Mouse (Mus musculus) intestine, postnatal 0 days (tissue): ENCODE measurements around the gene Kif26b. TPM values are rescaled to one million over a fixed set of nuclear protein-coding genes. Genes with fewer than 3 reads are reported as not detected.

Experiments used
- ATAC-seq: fragments of 200-750 bp; cut with Nextera tagmentation; 2 replicates; pipeline ENCODE4 v1.8.0; 2017; ENCODE audit warnings: mild to moderate bottlenecking, moderate TSS enrichment, moderate library complexity
- H3K27ac ChIP-seq: fragments of 300-500 bp; sonication (generic); 2 replicates; pipeline ENCODE4 v1.5.1; 2014; ENCODE audit warnings: mild to moderate bottlenecking, low read depth, low read length, moderate library complexity
- H3K27me3 ChIP-seq: fragments of 300-500 bp; sonication (generic); replicated peaks from 2 replicates; pipeline ENCODE4 v1.6.1; 2014; ENCODE audit warnings: low read length, mixed read lengths; ENCODE audit not compliant: control insufficient read depth, insufficient read depth
- H3K36me3 ChIP-seq: fragments of 300-500 bp; sonication (generic); 2 replicates; pipeline ENCODE4 v1.6.1; 2014; ENCODE audit warnings: mild to moderate bottlenecking, moderate library complexity; ENCODE audit not compliant: control insufficient read depth, insufficient read depth
- H3K4me1 ChIP-seq: fragments of 300-500 bp; sonication (generic); replicated peaks from 2 replicates; pipeline ENCODE4 v1.6.1; 2014; ENCODE audit warnings: antibody characterized with exemption, low read length, mixed read lengths; ENCODE audit not compliant: control insufficient read depth, insufficient read depth
- H3K4me2 ChIP-seq: fragments of 300-500 bp; sonication (generic); replicated peaks from 2 replicates; pipeline ENCODE4 v1.6.1; 2014; ENCODE audit warnings: low read depth, mild to moderate bottlenecking, moderate library complexity
- H3K4me3 ChIP-seq: fragments of 300-500 bp; sonication (generic); 2 replicates; pipeline ENCODE4 v1.5.1; 2014; ENCODE audit warnings: low read depth, low read length
- H3K9ac ChIP-seq: fragments of 300-500 bp; sonication (generic); 2 replicates; pipeline ENCODE4 v1.6.1; 2014; ENCODE audit warnings: mild to moderate bottlenecking, low read depth, low read length
- H3K9me3 ChIP-seq: fragments of 300-500 bp; sonication (generic); 2 replicates; pipeline ENCODE4 v1.6.1; 2016; ENCODE audit warnings: mixed run types; ENCODE audit not compliant: control insufficient read depth
- CTCF ChIP-seq: sonication (generic); IDR thresholded peaks from 2 replicates; pipeline ENCODE4 v1.5.1; 2016; ENCODE audit warnings: low read depth, mild to moderate bottlenecking, control low read depth, antibody characterized with exemption, moderate library complexity
- WGBS: fragments of 180-500 bp; shearing (Covaris S2); extraction: QIAGEN DNeasy Blood & Tissue Kit; methylation state at CpG from one replicate; pipeline ENCODE4 v1.1.7; 2014; 5-methylcytosine and 5-hydroxymethylcytosine counted together
- polyA plus RNA-seq: library from polyadenylated mRNA; unstranded; fragments of >200 nt; fragmentation: Nextera tagmentation; extraction: Ambion mirVana; gene quantifications from 2 replicates; pipeline ENCODE4 v1.2.1, GENCODE M21; 2015

Gene Kif26b
- polyA plus RNA-seq, 1 experiment from 2014 or later = 0.57 TPM

DNA sequence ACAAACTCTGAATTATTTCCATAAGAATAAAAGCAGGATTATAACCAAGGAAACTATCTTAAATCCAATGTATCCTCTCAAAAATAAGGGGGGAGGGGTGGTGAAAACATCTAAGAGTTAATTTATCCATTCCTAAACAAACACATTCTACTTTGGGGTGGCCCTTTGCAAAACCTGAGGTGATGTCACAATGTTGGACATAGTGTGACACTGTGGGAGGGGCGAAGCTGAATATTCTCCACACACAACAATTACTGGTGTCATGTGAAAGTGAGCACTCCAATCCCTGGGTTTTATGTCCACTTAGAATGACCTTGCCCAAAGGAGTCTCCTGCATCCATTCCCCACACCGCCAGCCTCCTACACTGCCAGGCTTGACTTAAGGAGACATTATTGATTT is 408.1 kb downstream of the Kif26b start:
- Histone ChIP-seq H3K9me3 (no peaks in the 10 kb centered on the region), H3K4me1 (no peaks in the 10 kb centered on the region), H3K4me2 (no peak overlapping the region), H3K4me3 (no peak overlapping the region), H3K27me3 (no peaks in the 10 kb centered on the region), H3K27ac (no peak overlapping the region), H3K9ac (no peak overlapping the region), H3K36me3 (no peaks in the 10 kb centered on the region)
- ATAC-seq = no peak
- no peak for TF ChIP-seq CTCF
- WGBS = 77% methylated on average over 2 of the region's 2 CpGs

DNA sequence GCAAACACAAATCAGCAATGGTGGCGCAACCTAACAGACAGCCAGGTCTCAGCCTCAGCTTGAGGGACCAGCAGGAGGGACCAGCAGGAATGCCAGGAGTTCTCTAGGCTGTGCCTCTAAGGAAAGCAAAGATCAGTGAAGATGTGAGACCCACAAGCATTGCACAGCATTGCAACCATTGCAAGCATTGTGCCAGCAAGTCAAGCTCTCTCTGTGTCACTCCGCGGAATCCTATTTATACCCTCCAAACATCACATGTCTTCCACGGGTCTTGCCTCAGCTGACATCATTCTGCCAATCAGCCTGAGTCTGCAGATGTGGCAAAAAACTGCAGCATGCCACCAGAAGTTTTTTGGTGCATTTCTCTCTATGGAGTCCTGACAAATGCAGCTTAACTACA is 411.4 kb downstream of the Kif26b start:
- Histone ChIP-seq H3K9me3 (no peaks in the 10 kb centered on the region), H3K9ac (no peak overlapping the region), H3K27me3 (no peaks in the 10 kb centered on the region), H3K4me3 (no peak overlapping the region), H3K4me2 (no peak overlapping the region), H3K36me3 (no peaks in the 10 kb centered on the region), H3K27ac (no peak overlapping the region), H3K4me1 (no peaks in the 10 kb centered on the region)
- no peak for ATAC-seq
- 85% methylated on average over 4 of the region's 4 CpGs for WGBS
- no peak for TF ChIP-seq CTCF

DNA sequence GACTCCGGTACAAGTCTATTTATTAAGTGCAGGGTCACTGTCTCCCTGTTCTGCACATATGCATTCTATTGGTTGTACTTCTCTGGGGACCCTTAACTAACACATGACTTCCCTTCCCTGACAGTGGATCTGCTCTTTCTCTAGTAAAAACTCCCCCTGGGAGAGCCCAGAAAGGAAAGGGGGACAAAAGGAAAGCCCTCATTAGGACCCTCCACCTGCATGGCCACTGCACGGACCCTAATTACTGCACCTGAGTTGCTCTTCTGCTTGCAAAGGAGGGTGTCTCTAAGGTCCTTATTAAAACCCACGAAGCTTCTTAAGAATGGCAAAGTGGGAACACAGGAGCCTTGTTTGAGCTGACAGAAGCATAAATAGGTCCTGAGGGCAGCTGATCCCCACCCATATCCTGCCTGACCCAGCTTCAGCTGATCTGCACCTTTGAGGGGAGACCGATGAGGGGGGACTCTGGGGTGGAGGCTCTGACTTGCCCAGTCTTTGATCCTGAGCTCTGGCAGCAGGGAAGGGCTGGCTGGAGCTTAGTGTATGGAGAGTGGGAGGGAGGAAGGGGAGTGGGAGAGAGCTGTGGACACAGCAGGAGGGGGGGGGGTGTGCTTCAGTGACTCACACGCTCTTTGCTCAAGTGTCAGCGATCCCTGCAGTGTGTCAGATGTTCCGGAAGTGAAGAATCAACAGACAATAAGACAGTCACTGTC is 413.5 kb downstream of the Kif26b start:
- no peak for ATAC-seq
- WGBS = 38% methylated on average over 7 of the region's 7 CpGs

DNA sequence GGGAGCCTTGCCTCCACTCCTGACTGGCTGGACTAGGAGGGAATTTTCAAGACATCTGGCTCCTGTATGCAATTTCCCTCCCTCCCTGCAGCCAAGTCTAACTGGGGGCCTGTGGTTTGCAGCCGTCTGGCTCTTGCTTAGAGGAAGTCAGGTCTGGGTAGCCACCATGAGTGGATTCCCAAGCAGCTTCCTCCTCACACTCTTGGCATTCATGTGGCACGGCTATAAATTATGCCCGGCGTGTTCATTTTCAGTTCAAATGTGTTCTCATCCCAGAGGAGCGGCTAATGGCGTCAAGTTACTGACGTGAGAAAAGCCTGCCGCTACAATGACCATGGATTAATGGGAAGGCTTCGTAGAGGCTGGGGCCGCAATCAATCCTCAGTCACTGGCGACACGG is 424.0 kb downstream of the Kif26b start:
- ATAC-seq = no peak

More for the DNA sequence above, 413.5 kb downstream of the Kif26b start:
- Histone ChIP-seq H3K27ac (no peak overlapping the region), H3K9me3 (no peaks in the 10 kb centered on the region), H3K9ac (no peak overlapping the region), H3K36me3 (no peaks in the 10 kb centered on the region), H3K27me3 (no peaks in the 10 kb centered on the region), H3K4me2 (no peak overlapping the region), H3K4me1 (no peaks in the 10 kb centered on the region), H3K4me3 (no peak overlapping the region)
- TF ChIP-seq CTCF = no peak

DNA sequence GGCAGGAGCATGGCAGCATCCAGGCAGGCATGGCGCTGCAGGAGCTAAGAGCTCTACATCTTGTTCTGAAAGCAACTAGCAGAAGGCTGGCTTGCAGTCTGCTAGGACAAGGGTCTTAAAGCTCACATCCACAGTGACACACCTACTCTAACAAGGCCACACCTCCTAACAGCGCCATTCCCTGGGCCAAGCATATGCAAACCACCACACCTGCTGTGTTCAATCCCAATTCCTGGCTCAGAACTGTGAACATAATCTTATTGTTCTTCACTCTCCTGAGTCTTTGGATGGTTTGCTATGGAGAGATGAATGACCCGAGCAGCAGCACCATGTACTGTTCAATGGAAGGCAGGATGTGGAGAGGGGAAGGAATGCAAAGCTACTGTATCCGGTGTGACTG is 429.7 kb downstream of the Kif26b start:
- WGBS = 90% methylated on average over 4 of the region's 4 CpGs
- Histone ChIP-seq H3K36me3 (no peaks in the 10 kb centered on the region), H3K4me3 (no peak overlapping the region), H3K27me3 (no peaks in the 10 kb centered on the region), H3K9ac (no peak overlapping the region), H3K4me1 (no peaks in the 10 kb centered on the region), H3K27ac (no peak overlapping the region), H3K9me3 (no peaks in the 10 kb centered on the region), H3K4me2 (no peak overlapping the region)
- no peak for TF ChIP-seq CTCF
- ATAC-seq = no peak

More for the DNA sequence above, 424.0 kb downstream of the Kif26b start:
- H3K9me3 ChIP-seq = no peaks in the 10 kb centered on the region
- TF ChIP-seq CTCF = no peak
- no peak overlapping the region for H3K27ac ChIP-seq
- WGBS = 71% methylated on average over 12 of the region's 12 CpGs
- H3K9ac ChIP-seq = no peak overlapping the region
- H3K4me1 ChIP-seq = no peaks in the 10 kb centered on the region
- H3K4me3 ChIP-seq = no peak overlapping the region
- no peaks in the 10 kb centered on the region for H3K27me3 ChIP-seq
- H3K36me3 ChIP-seq = no peaks in the 10 kb centered on the region
- H3K4me2 ChIP-seq = no peak overlapping the region

DNA sequence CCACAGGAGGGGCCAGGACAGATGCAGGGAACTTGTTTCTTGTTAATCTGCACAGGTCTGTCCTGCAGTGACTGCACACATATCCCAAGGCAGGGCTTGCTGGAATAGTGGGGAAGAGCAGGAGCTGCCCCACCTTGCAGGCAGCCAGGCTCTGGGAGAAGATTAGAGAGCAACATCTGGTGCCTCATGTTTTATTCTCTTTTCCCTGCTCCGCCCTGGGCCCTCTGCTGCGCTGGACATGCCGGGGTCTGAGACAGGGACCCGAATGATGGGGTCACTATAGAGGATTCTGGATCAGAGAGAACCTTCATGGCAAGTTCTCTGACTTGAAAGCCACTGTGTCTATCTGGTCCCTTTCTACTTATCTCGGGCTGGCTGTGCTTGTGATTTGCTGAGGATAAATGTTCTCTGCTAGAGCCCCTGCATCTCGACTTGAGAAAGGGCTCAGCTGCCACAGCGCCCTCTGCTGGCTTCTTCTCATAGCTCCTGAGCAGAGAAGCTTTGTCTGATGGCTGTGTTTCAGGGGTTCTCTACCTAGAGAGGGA is 431.2 kb downstream of the Kif26b start:
- Histone ChIP-seq H3K9ac (no peak overlapping the region), H3K4me3 (no peak overlapping the region), H3K4me1 (no peaks in the 10 kb centered on the region), H3K4me2 (no peak overlapping the region), H3K36me3 (no peaks in the 10 kb centered on the region), H3K9me3 (no peaks in the 10 kb centered on the region), H3K27me3 (no peaks in the 10 kb centered on the region), H3K27ac (no peak overlapping the region)
- no peak for ATAC-seq
- WGBS = 44% methylated on average over 7 of the region's 7 CpGs
- TF ChIP-seq CTCF = peak; percentile 88
